Mouse (Mus musculus) gastrocnemius, postnatal 4 days (tissue): ENCODE results near the gene Snapc4. TPM values are rescaled to one million over a fixed set of nuclear protein-coding genes. Genes with fewer than 3 reads are reported as not detected.

ENCODE experiments used
- DNase-seq, 2 experiments: peaks; one replicate each; pipeline ENCODE4 v3.0.0; 2021 to 2022; ENCODE audit warnings: low spot score in 2 of 2, mixed read lengths in 2 of 2
- total RNA-seq, 2 experiments: library from RNA; stranded (reverse); gene quantifications; 2 replicates each; pipeline ENCODE4 v1.2.3; 2021

Gene Snapc4
- total RNA-seq, 2 experiments from 2014 or later: 20.6 to 22.2 TPM

- no peak for DNase-seq
Measured at GRCm38 (mm10) chr2:26342609-26343490, 37.6 kb downstream of the Snapc4 start.

- DNase-seq: peak in 1 of 2 experiments; percentile 68
Measured at GRCm38 (mm10) chr2:26342044-26342443, 38.4 kb downstream of the Snapc4 start.

- no peak for DNase-seq
Measured at GRCm38 (mm10) chr2:26341510-26341981, 38.9 kb downstream of the Snapc4 start.

GRCm38 (mm10) chr2:26339204-26339551 lies 41.3 kb downstream of the Snapc4 start:
- DNase-seq: no peak

GRCm38 (mm10) chr2:26338302-26339203 lies 41.9 kb downstream of the Snapc4 start:
- no peak for DNase-seq

GRCm38 (mm10) chr2:26330702-26331101 lies 49.8 kb downstream of the Snapc4 start:
- DNase-seq: no peak

GRCm38 (mm10) chr2:26330056-26330468 lies 50.4 kb downstream of the Snapc4 start:
- DNase-seq: no peak

GRCm38 (mm10) chr2:26329402-26329801 lies 51.1 kb downstream of the Snapc4 start:
- no peak for DNase-seq

GRCm38 (mm10) chr2:26327852-26328251 lies 52.6 kb downstream of the Snapc4 start:
- DNase-seq: no peak

- peak in 1 of 2 experiments; percentile 68 for DNase-seq
Measured at GRCm38 (mm10) chr2:26325386-26326181, 54.9 kb downstream of the Snapc4 start.

- DNase-seq: no peak
Measured at GRCm38 (mm10) chr2:26324917-26325316, 55.5 kb downstream of the Snapc4 start.

GRCm38 (mm10) chr2:26323589-26324325 lies 56.7 kb downstream of the Snapc4 start:
- DNase-seq: no peak

- DNase-seq: no peak
Measured at GRCm38 (mm10) chr2:26320245-26321185, 59.9 kb downstream of the Snapc4 start.

GRCm38 (mm10) chr2:26319519-26320244 lies 60.8 kb downstream of the Snapc4 start:
- no peak for DNase-seq

GRCm38 (mm10) chr2:26319109-26319508 lies 61.3 kb downstream of the Snapc4 start:
- DNase-seq: no peak

- no peak for DNase-seq
Measured at GRCm38 (mm10) chr2:26317991-26318672, 62.3 kb downstream of the Snapc4 start.

GRCm38 (mm10) chr2:26317371-26317770 lies 63.1 kb downstream of the Snapc4 start:
- DNase-seq: no peak
